Mouse (Mus musculus): ENCODE results near the gene Babam2. TPM values are rescaled to one million over a fixed set of nuclear protein-coding genes. Genes with fewer than 3 reads are reported as not detected.

Gene Babam2
- polyA plus RNA-seq, 1 experiment from 2014 or later: 45.6 TPM

- H3K4me2 ChIP-seq: no peak overlapping the region
- peaks cover 10% of the 10 kb centered on the region for H3K27me3 ChIP-seq (replicated peaks)
- H3K36me3 ChIP-seq: no peaks in the 10 kb centered on the region
- H3K4me3 ChIP-seq: no peak overlapping the region
- 79% methylated on average over 3 of the region's 3 CpGs for WGBS
- H3K9me3 ChIP-seq (replicated peaks): no peaks in the 10 kb centered on the region
- H3K4me1 ChIP-seq (replicated peaks): no peaks in the 10 kb centered on the region
- ATAC-seq (ENCODE audit: insufficient number of reproducible peaks, low FRiP score): no peak
- no peak overlapping the region for H3K9ac ChIP-seq
- no peak overlapping the region for H3K27ac ChIP-seq (ENCODE audit: poor library complexity, severe bottlenecking)
These were observed 429.7 kb downstream of the Babam2 start for GRCm38 (mm10) chr5:32127226-32127625.

GRCm38 (mm10) chr5:32127927-32128326 lies 430.4 kb downstream of the Babam2 start:
- H3K9ac ChIP-seq: no peak overlapping the region
- H3K4me2 ChIP-seq: no peak overlapping the region
- no peak overlapping the region for H3K4me3 ChIP-seq
- no peaks in the 10 kb centered on the region for H3K36me3 ChIP-seq
- no peaks in the 10 kb centered on the region for H3K4me1 ChIP-seq (replicated peaks)
- H3K27me3 ChIP-seq (replicated peaks): peaks cover 10% of the 10 kb centered on the region
- no peaks in the 10 kb centered on the region for H3K9me3 ChIP-seq (replicated peaks)
- WGBS: 40% methylated on average over 3 of the region's 3 CpGs
- H3K27ac ChIP-seq (ENCODE audit: poor library complexity, severe bottlenecking): no peak overlapping the region
- no peak for ATAC-seq (ENCODE audit: insufficient number of reproducible peaks, low FRiP score)

GRCm38 (mm10) chr5:32132971-32133501 lies 435.6 kb downstream of the Babam2 start:
- peaks cover 10% of the 10 kb centered on the region for H3K27me3 ChIP-seq (replicated peaks)
- ATAC-seq (ENCODE audit: insufficient number of reproducible peaks, low FRiP score): peak; percentile 30; the same call in 1 of the 2 replicates
- no peaks in the 10 kb centered on the region for H3K9me3 ChIP-seq (replicated peaks)
- peak overlapping the region; percentile 98 for H3K27ac ChIP-seq (ENCODE audit: poor library complexity, severe bottlenecking)
- peak overlapping the region; percentile 84 for H3K9ac ChIP-seq
- no peaks in the 10 kb centered on the region for H3K36me3 ChIP-seq
- WGBS: under 1% methylated on average over 47 of the region's 48 CpGs
- peak overlapping the region; percentile 84 for H3K4me3 ChIP-seq
- peak overlapping the region; percentile 91 for H3K4me2 ChIP-seq
- H3K4me1 ChIP-seq (replicated peaks): peaks cover 13% of the 10 kb centered on the region

- Histone ChIP-seq H3K27me3 (replicated peaks) (peaks cover 10% of the 10 kb centered on the region), H3K4me3 (peak overlapping the region; percentile 84), H3K9me3 (replicated peaks) (no peaks in the 10 kb centered on the region), H3K36me3 (no peaks in the 10 kb centered on the region), H3K4me2 (peak overlapping the region; percentile 91), H3K27ac (ENCODE audit: poor library complexity, severe bottlenecking) (peak overlapping the region; percentile 98), H3K9ac (peak overlapping the region; percentile 84), H3K4me1 (replicated peaks) (peaks cover 18% of the 10 kb centered on the region)
- ATAC-seq (ENCODE audit: insufficient number of reproducible peaks, low FRiP score): no peak
- WGBS: under 1% methylated on average over 20 of the region's 20 CpGs
These were observed 436.1 kb downstream of the Babam2 start for GRCm38 (mm10) chr5:32133549-32134004.

GRCm38 (mm10) chr5:32134051-32134732 lies 436.7 kb downstream of the Babam2 start:
- no peak for ATAC-seq (ENCODE audit: insufficient number of reproducible peaks, low FRiP score)
- Histone ChIP-seq H3K27ac (ENCODE audit: poor library complexity, severe bottlenecking) (peak overlapping the region; percentile 98), H3K9me3 (replicated peaks) (no peaks in the 10 kb centered on the region), H3K9ac (peak overlapping the region; percentile 84), H3K4me1 (replicated peaks) (peaks cover 24% of the 10 kb centered on the region), H3K27me3 (replicated peaks) (peaks cover 10% of the 10 kb centered on the region; the same call in 1 of the 2 replicates), H3K4me3 (peak overlapping the region; percentile 84), H3K36me3 (no peaks in the 10 kb centered on the region), H3K4me2 (peak overlapping the region; percentile 91)
- 2% methylated on average over 21 of the region's 21 CpGs for WGBS

Small RNAs within 50 kb of the gene (microRNA-seq; reads per million reads assigned to microRNA genes)
- gene Mir3473e: not detected

Other genes with a start within 250 kb of the Babam2 start
- 38.8 and 40.2 TPM in 2 replicates for gene Zfp512, start 245.3 kb upstream of the Babam2 start, polyA plus RNA-seq (2016; fragmentation: Nextera tagmentation; extraction: Ambion mirVana)
- gene 4930548H24Rik, start 211.9 kb upstream of the Babam2 start, polyA plus RNA-seq (2016; fragmentation: Nextera tagmentation; extraction: Ambion mirVana): not detected in 2 replicates
- gene Gpn1, start 202.9 kb upstream of the Babam2 start, polyA plus RNA-seq (2016; fragmentation: Nextera tagmentation; extraction: Ambion mirVana): 43.8 and 49.2 TPM in 2 replicates
- 24.3 and 24.8 TPM in 2 replicates for gene Slc4a1ap, start 170.7 kb upstream of the Babam2 start, polyA plus RNA-seq (2016; fragmentation: Nextera tagmentation; extraction: Ambion mirVana)
- gene Supt7l, start 169.9 kb upstream of the Babam2 start, polyA plus RNA-seq (2016; fragmentation: Nextera tagmentation; extraction: Ambion mirVana): 18.2 and 20.4 TPM in 2 replicates
- gene Mrpl33, start 100.7 kb upstream of the Babam2 start, polyA plus RNA-seq (2016; fragmentation: Nextera tagmentation; extraction: Ambion mirVana): 372 TPM in 2 replicates
- 3.3 and 4.9 TPM in 2 replicates for gene Rbks, start 57 bp upstream of the Babam2 start, polyA plus RNA-seq (2016; fragmentation: Nextera tagmentation; extraction: Ambion mirVana)

Measured in heart, embryonic 12.5 days (tissue).